Mouse (Mus musculus) left cerebral cortex, postnatal 25 days (tissue): ENCODE results near the gene Plppr1. TPM values are rescaled to one million over a fixed set of nuclear protein-coding genes. Genes with fewer than 3 reads are reported as not detected.
A peak's percentile ranks its signal among the peaks of the same experiment; 100 is the strongest.

ENCODE experiments used
- DNase-seq, 2 experiments: peaks; one replicate each; pipeline ENCODE4 v3.0.0; 2022; ENCODE audit warnings: low spot score in 2 of 2, mixed read lengths in 1 of 2
- intact Hi-C: fragments of 180-260 bp; cut with DNase I; formaldehyde crosslinking; loops from one replicate; pipeline ENCODE4 v1.15.1; 2025
- total RNA-seq, 2 experiments: library from RNA; stranded (reverse); gene quantifications; 2 replicates each; pipeline ENCODE4 v1.2.3; 2021

Gene Plppr1
- total RNA-seq, 2 experiments from 2014 or later = 8.6 to 13.9 TPM

DNA sequence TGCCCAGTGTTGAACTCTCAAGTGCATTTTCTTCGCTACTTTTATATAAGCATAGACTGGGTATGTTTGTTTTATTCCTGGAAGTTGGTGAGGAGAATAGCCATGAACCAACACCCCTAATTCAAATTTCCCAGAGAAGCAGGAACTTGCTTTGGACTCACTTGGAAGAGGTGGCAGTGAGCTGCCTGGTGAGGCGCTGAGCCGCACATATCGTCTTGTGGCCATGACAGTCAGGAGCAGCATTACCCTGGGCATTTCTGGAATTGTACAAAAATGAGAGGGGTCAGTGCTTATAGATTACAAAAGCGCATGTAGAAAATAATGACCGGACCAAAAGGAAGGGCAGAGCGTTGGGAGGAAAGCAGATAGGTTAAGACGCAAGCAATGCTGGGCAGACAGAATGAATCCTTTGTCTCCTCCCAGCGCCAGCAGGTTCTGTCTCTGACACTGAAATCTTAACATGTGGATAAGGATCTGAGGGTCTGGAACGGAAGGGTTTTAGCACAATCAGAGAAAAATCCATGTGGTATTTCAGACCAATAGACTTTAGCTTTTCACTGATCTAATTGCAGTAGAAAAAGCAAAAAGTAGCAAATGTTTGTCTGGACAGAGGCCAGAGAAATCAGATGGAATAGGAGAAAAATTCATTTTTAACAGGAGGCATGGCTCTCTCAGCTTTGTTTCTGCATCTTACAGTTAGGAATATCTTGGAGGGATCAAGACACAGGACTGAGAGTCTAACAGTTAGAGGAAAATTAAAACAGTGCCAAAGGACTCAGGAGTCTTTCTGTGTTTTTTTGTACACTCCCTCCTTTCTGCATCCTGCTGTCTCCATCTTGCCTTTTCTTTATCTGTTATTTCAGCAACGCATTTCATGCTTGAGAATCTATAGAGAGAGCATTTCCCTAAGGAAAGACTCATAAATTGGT, 153.8 kb downstream of the Plppr1 start:
- intact Hi-C loops = no loop called here
- DNase-seq = peak in 1 of 2 experiments; percentile 25

DNA sequence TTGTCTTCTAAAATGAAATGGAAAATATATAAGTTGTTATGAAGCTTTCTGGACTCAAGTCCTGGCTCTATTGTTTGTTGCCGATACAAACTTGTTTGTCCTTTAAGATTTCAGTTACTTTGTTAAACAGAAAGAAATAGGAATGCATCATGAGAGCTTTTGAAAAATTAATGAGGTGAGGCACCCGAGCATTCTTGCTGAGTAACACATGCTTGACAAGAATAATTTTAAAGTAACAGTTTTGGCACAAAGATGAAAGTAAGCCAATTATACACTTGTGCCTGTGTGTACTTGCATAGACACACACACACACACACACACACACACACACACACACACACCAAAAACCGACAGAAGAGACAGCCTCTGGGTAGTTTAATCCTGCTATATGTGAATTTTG, 155.3 kb downstream of the Plppr1 start:
- no peak for DNase-seq
- intact Hi-C loops = no loop called here

DNA sequence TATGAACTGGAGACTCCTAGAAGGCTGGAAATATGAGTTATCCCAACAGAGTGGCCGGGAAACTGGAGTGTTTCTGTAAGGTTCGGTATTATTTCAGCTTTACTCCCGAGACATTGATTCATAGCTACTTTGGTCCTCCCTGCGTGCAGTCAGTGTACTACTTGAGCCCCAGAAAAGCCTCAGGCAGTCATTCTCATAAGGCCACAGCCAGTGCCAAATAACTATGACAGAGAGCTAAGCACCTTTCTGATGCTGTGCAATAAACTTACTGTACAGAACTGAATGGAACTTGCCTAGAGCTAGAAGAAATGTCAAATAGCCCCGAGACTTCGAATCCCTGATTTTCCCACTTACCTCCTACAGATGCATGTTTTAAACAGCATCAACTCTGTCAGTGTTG, 164.4 kb downstream of the Plppr1 start:
- DNase-seq = peak in 1 of 2 experiments; percentile 41

DNA sequence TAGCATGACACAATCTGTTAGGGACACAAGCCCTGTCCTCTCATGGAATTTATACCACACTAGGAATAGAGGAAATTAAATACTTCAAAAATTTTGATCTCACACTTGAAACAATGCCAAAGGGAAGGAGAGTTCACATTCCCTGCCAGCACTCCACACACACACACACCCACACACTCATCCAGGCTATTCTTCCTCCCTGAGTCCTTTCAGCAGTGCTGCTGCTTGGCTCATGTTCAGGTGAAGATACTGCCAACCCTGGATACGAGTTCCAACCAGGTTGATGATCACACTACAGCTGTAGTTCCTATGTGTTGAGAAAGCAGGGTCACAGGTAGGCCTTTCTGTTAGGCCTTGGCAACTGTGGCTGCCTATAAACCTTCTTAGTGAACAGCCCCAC, 165.9 kb downstream of the Plppr1 start:
- peak in 1 of 2 experiments; percentile 18 for DNase-seq
- intact Hi-C loops = no loop called here

More for the DNA sequence above, 164.4 kb downstream of the Plppr1 start:
- intact Hi-C loops = no loop called here

DNA sequence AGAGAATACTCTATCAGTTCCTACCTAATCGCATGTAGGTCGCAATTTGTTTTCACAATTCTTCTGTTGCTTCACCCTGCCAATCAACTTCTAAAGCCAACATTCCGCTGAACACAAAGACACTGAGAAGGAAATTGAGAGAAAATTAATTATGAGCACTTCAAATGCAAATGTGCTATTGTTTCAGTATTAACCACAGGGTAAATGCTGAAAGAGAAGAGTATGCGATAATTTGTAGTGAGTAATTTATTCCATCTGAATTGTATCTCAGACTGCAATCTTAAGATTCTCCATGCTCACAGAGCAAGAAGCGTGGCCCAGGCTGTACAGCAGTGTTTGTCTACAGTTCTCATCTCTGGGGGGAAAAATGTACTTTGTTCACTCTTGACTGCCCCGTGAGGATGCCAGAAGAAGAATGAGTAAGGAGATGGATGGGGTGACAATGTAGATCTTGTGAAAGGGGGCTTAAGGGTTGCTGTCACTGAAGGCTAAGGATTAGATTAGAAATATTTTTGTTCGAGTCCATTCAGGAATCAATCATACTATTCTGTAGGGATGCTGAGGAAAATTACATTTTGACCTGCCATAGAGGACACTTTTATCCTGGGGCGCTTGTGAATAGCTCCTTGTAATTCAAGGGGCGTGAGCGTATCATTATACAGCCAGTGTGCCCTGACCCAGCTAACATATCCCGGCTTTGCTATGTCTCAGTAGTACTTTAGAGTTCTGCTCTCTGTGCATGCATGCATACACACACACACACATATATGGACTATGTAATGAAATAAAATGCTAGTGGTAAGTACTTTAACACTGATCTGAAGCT, 173.3 kb downstream of the Plppr1 start:
- intact Hi-C loops = no loop called here

DNA sequence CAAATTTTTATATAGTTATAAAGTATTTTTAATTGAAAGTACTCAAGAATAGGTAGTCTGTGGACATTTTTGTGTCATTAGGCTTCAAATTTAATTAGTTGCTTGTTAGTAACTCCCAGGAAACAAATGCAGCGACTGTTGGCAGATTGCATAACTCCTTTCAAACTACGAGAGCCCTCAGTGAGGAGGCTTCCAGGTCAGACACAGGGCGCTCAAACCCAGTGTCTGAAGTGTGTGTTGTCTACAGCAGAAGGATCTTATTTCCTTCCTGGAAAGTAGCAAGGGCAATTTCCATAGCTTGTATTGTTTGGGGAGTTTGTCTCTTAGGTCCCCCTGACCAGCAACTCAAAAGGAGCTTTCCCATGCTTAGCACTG, 173.9 kb downstream of the Plppr1 start:
- intact Hi-C loops = no loop called here
- DNase-seq = no peak

More for the DNA sequence above, 173.3 kb downstream of the Plppr1 start:
- no peak for DNase-seq

DNA sequence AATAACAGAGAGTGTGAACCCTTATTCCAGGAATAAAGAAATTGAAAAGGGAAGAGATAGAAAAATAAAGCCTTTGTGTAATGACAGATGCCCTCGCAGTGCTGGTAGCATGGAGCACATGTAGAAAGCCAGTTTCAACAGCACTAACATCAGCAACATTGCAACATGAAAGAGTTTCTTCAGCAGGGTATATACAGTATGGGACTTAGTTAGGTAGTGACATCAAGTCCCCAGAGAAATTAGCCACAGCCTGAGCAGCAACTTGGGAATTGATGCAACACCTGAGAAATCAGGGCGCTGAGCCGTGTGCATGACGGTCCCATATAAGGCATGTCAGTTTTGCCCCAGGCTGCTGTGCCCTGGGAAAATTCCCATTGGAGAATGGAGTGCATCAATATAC, 179.0 kb downstream of the Plppr1 start:
- no peak for DNase-seq
- intact Hi-C loops = no loop called here

DNA sequence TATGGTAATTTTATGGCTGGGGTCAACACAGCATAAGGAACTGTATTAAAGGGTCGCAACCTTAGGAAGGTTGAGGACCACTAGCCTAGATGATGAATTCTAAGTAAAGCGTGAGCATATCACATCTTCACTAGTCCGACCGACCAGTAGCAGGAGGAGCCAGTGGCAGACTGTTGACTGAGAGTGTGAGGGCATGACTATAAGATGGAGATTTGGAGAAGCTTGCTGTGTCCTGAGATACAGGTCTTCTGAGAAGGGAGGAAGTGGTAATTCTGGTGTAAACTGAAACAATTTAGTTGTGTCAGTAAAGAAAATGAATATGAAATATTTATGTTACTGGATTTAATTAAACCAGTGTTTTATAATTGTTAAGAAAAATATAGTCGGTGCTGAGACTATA, 180.4 kb downstream of the Plppr1 start:
- intact Hi-C loops = no loop called here
- DNase-seq = no peak

DNA sequence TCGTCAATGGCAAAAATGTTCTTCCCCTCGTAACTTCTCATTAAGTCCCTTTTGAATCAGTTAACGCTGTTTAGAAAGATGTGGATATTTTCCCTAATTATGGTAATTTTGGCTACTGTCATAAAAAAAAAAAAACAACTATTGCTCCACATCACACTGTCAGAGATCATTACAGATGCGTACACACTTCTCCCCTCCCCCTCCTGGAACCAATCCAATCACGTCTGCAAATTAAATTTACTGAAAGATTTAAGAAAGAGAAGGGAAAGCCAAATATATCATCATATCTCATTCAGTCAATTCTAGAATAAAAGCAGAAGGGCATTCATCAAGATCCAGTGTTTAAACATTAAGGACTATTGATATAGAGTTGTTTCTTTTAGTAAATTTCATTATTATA, 185.7 kb downstream of the Plppr1 start:
- intact Hi-C loops = loop anchor here (5.0 kb wide), 1 partner anchor 182 kb away; no protein-coding TSS in a partner anchor
- no peak for DNase-seq

DNA sequence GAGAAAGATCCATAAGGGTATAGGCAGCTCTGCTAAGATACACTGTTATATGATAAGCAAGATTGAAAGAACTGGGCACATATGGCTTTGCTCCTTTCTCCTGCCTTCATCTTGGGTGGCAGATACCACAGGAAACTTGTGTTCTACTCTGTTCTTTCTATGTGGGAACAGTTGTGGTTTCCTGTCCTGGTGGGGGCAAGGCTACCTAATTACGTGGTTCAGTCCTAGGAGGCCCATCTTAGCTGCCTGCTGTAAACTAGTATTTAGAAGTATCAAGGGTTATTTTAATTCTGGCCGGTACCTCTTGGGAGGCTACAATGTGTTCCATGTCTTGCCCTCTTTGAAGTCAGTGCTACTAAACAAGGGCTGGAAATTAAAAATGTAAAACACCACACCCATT, 186.2 kb downstream of the Plppr1 start:
- DNase-seq = no peak
- intact Hi-C loops = no loop called here

DNA sequence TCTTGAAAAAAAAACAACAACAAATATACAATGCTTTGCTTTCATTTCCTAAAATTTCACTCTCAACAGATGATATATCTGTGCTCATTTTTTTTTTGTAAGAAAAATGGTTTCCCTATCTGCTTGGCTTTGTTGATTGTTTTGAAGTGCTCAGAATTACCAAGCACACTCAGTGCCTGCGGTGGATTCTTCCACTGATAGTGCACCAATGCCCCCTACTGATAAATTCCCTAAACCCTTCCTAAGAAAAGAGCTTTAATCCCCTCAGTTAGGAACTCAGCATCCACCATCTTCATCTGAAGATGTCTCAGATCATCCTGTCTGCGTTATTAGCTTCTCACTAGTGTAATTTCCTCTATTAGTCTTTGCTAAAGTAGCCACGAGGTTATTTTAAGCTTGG, 192.2 kb downstream of the Plppr1 start:
- intact Hi-C loops = loop anchor here (2.0 to 5.0 kb wide), 3 partner anchors 99 to 559 kb away; no protein-coding TSS in a partner anchor
- peak in 1 of 2 experiments; percentile 53 for DNase-seq

DNA sequence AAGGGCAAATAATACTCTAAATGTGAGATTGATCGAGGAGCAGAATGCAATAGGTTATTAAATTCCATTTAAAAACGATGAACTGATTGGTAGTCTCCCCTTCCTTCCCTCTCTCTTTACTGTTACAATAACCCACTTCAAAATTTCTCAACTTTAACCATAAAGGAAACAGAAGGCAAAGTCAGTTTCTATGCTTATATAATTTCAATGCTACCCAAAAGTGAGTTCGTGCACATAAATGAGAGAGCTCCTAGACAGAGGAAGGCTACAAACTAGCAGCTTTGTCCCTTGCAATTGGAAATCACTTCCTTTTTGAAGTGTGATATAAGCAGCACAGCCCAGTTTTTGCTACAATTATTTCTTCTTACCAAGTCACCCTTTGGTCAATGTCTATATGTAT, 193.1 kb downstream of the Plppr1 start:
- intact Hi-C loops = loop anchor here (5.0 kb wide), 2 partner anchors 100 to 560 kb away; no protein-coding TSS in a partner anchor
- no peak for DNase-seq

DNA sequence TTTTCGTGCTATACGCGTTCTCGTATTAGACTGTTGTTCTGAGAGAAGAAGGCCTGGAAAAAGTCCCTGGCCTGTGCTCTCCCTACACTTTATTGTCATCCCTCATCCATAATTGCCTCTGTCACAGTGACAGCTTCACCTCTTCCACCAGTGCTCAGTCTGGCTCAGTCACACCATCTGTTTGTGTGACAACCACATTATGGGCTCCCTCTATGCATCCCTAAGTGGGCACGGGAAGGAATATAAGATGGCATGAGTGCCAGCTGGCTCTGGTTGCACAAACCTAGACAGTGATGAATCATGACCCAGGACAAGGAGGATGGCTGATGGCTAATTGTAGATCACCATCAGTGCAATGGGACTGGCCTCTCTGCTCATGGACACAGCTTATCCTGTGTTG, 219.4 kb downstream of the Plppr1 start:
- DNase-seq = peak in 1 of 2 experiments; percentile 56
- intact Hi-C loops = no loop called here

DNA sequence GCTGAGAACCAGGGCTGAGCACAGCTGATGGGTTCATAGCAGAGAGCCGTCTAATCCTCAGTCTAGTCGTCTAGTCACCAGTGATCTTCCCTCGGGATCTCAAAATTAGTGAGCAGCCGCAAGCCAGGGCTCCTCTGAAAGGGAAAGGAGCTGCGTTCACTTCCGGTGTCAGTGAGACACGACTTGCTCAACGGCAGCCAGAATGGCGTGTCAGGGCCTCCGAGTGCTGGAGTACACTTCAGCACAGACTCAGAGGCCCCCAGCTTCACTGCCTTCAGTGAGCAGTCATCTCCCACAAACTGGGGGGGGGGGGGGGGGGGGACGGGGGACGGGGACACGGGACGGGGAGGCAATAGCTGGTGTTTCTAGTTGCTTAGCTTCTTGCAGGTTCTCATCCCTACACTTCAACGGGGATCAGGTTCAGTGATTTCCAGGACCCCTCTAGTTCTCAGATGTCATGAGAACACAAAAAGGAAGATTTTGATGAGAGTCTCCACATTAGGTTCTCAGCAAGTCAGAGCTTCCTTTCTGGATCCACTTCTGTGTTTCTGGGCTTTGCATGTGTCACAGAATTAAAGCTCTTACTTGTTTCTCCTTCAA, 225.7 kb downstream of the Plppr1 start:
- intact Hi-C loops = no loop called here
- DNase-seq = no peak

DNA sequence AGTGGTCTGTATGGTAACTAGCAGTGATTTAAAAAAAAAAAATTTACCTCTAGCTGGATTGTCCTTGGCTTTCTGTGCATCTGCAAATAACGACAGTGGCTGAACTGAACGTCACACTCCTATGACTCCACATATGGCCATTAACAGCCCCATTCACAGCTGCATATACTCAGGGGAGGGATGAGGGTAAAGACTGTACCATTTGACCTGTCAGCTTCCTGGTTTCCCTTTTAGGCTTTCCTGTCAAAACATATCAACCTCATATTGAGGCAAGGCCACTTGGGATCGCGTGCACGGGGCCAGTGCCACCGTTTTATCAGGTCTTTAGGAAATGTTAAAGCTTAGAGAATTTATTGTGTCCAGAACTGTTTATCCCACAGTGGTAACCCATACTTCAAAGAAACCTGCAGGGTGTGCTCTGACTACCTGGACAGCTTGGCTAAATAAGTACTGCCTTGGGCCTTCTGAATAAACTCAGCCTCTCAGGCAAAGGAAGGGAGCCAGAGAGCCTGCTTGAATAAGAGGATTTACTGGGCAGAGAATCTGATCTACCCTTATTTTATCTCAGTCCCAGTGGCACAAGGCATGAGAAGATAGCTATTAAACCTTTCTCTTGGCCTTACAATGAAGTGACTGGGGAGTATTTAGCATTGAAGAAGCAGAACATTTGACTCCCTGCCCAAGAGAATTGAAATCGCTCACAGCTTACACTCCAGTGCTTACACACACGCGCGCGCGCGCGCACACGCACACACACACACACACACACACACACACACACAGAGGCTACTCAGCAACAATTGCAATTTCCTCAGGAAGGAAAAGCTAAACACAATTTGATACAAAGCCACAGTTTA, 226.5 kb downstream of the Plppr1 start:
- peak in 1 of 2 experiments; percentile 26 for DNase-seq
- intact Hi-C loops = no loop called here

DNA sequence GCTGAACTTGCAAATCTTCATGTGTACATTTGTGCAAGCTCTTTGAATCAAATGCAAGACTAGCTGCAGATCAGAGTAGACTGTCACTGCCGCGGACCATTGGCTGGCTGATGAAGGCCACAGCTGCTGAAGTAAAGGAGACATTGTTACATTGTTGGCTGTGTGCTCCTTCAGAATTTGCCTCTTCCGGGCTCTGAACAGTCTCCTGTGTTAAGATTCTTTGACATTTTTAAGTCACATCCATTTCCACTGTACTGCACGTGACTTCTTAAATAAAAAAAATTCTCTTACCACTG, 227.1 kb downstream of the Plppr1 start:
- intact Hi-C loops = no loop called here
- no peak for DNase-seq

DNA sequence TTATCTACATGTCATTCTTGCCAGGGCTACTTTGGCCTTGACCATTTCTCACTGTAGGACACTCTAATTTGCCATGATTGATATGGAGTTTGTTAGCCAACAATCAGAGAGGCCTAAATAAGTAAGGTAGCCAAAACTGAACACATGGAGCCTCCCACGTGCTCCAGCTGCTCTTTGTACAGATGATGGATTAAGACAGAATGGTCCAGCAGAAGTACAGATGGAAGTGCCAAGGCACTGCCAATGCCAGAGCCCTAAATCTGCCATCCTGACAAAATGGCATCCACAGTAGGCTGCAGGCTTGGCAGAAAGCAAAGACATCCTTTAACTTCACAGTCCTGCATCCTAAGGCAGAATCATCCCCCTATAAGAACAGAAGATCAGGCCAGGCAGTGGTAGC, 237.4 kb downstream of the Plppr1 start:
- intact Hi-C loops = no loop called here
- DNase-seq = no peak

DNA sequence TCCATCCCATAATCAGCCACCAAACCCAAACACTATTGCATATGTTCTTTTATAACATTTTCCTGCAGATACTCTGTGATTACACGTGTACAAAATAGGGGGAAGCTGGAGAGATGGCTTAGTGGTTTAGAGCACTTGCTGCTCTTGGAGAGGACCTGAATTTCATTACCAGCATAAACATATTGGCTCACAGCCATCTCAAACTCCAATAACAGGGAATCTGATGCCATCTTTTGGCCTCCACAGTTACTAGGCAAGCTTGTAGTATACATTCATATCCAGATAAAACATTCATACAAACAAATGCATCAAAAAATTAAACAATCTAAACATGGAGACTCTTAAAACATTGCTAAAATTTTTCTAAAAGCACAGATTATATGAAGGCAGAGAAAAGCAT, 240.5 kb downstream of the Plppr1 start:
- intact Hi-C loops = no loop called here
- no peak for DNase-seq

DNA sequence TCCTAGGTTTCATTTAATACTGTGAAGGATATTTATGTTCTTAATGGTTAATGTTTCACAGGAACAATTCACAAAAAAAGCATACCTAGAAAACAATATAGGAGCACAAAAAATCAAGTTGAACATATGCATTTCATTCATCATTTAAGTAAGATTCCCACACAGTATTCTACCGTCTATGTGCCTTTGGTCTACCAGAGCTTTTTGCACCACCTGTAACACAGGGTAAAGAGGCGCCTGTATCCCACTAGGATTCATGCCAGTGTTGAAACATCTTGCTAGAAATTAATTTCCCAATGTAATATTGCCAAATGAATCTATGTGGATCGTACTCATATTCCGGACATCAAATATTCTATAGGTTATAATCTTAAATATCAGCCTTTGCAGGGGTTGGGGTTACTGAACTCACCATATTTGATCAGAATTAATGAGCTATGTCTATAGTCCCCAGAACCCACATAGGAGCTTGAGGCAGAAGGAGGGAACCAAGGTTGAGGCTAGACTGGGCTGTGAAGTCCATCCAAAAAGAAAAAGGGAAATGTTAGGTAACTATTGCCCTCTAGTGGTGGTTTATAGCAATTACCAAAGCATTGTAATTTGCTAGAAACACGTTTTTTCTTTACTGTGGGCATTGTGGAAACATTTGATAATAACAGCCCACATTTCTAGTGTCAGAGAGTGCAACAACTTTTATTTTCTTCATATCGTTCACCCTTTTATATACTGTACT, 263.0 kb downstream of the Plppr1 start:
- intact Hi-C loops = loop anchor here (10.0 kb wide), 2 partner anchors 547 to 627 kb away; no protein-coding TSS in a partner anchor
- DNase-seq = peak; percentile 5 to 38
